Mouse (Mus musculus) Patski (cell line): ENCODE measurements around the gene Ddx28. TPM values are rescaled to one million over a fixed set of nuclear protein-coding genes. Genes with fewer than 3 reads are reported as not detected.

Experiments used
- ATAC-seq: fragments of 100-300 bp; one replicate; pipeline ENCODE4 v1.8.0; 2021
- CTCF ChIA-PET: fragments of 350-600 bp; sonication (Branson Sonifier 250); formaldehyde crosslinking; loops from one replicate; lab custom pipeline; 2022; ENCODE audit warnings: inconsistent platforms; lab: Charles Lee
- POLR2A ChIA-PET: fragments of 350-600 bp; sonication (Branson Sonifier 250); formaldehyde crosslinking; loops from one replicate; lab custom pipeline; 2022; ENCODE audit warnings: antibody characterized with exemption, inconsistent platforms; lab: Charles Lee
- DNase-seq: peaks from one replicate; pipeline ENCODE4 v3.0.0-alpha.2; 2011; ENCODE audit warnings: low read depth, low spot score
- H3K27me3 ChIP-seq: fragments of 371-371 bp; one replicate; pipeline ENCODE4 v1.5.1; 2021
- CTCF ChIP-seq: fragments of 100-300 bp; IDR thresholded peaks from one replicate; pipeline ENCODE4 v1.5.1; 2021
- in situ Hi-C: fragments of 300-500 bp; cut with MboI; formaldehyde crosslinking; loops from 3 replicates; pipeline ENCODE4 v1.11.1; 2018; ENCODE audit warnings: low pct_unique_long_range_greater_than_20kb, mixed read lengths
- polyA plus RNA-seq: library from polyadenylated mRNA; unstranded; gene quantifications from one replicate; pipeline ENCODE4 v1.2.3, GENCODE M21; 2021

Ddx28 gene
- polyA plus RNA-seq, 1 experiment from 2014 or later, result 12.7 TPM

DNA sequence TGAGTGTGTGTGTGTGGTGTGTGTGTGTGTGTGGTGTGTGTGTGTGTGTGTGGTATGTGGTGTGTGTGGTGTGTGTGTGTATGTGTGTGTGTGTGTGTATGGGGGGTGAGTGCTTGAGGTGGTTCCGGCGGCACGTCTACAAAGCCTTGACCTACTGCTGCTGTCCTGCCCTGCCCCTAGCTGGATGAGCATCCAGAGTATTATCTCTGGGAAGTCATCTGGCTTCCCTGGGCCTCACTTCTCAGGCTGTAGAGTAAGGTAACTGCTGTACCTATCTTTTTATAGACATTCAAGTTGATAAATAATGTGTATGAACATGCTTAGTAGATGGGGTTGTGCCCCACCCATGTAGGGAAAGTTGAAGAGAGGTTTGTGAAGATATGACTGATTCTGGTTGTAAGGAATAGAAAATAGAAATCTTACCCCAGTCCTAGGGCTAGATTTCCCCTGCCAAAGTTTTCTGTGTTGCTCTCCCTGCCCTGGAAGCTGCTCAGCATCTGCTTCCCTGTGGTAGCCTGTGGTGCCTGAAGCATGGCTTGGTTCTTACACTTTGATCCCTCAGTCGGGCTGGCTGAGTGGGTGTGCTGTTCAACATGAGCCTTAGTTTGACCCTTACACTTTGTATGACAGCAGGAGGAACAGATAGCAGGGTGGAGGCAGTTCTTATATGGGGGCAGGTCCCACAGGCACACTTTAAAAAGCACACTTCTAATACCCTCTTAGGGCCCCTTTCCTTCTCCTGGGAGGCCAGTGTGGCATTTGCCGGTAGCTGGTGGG is 36.4 kb upstream of the Ddx28 start:
- in situ Hi-C loops, result no loop called here
- no peak for TF ChIP-seq CTCF
- no peaks in the 10 kb centered on the region for H3K27me3 ChIP-seq
- no peak for ATAC-seq
- no peak for DNase-seq
- ChIA-PET CTCF (no interaction called here), POLR2A (no interaction called here)

DNA sequence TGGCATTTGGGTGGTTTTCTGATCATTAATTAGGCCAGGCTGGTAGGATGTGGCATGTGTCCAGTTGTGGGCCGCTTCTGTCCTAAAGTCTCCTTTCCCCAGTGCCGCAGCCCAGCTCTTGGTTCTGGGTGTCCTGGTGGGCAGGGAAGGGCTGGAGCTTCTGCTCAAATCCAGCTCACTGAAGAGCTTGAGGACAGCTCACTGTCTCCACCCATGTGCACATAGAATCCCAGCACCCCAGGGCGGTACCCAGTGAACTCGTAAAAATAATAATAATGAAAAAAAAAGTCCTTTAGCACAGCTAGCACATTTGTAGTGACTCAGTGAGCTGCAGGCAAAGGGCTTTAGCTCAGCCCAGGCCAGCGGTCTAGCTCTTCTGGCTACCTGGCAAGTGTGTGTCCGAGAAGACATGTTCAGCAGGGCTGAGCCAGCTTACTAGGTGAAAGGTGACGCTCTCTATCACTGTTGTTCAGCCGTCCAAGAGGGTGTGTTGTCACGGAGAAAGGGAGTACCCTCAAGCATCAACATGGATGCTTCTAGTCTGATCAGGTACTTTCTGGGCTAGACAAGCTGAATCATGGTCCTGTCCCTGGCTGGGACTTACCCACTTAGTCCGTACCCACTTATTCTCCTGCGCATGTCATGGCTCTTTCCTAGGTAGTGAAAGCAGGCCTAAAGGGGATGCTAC is 35.3 kb upstream of the Ddx28 start:
- DNase-seq, result no peak
- ATAC-seq, result no peak
- TF ChIP-seq CTCF, result no peak
- in situ Hi-C loops, result no loop called here
- POLR2A ChIA-PET, result interaction anchor here (1.4 kb wide), 1 partner anchor 12 kb away, joined by 5 read pairs; the partner anchor contains the start of gene Nfatc3
- CTCF ChIA-PET, result interaction anchor here (0.7 kb wide), 1 partner anchor 36 kb away, joined by 3 read pairs; no protein-coding TSS in a partner anchor
- H3K27me3 ChIP-seq, result no peaks in the 10 kb centered on the region

DNA sequence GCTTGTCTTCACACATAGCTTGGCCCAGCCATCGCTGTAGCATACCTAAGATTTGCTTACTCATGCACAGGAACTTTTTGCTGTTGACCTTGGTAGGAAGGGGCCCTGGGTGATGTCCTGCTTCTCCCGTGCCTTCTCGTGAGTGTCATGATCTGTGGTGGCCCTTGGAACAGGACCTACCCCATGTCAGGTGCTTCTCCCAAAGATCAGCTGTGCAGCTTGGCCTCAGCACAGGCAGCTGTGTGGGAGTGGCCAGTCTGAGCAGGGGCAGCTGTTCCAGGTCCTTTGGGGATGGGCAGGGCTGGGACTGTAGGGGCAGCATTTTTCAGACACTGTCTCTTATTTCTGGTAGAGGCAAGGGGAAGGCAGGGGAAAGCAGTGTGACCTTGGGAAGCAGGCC is 32.5 kb upstream of the Ddx28 start:
- ATAC-seq (no peak), DNase-seq (no peak)
- ChIA-PET POLR2A (interaction anchor here (1.2 kb wide), 1 partner anchor 13 kb away, joined by 4 read pairs; no protein-coding TSS in a partner anchor), CTCF (interaction anchor here (1.4 kb wide), 2 partner anchors 12 to 23 kb away, joined by 3 read pairs; no protein-coding TSS in a partner anchor)
- in situ Hi-C loops, result no loop called here
- TF ChIP-seq CTCF, result no peak
- H3K27me3 ChIP-seq, result no peaks in the 10 kb centered on the region

DNA sequence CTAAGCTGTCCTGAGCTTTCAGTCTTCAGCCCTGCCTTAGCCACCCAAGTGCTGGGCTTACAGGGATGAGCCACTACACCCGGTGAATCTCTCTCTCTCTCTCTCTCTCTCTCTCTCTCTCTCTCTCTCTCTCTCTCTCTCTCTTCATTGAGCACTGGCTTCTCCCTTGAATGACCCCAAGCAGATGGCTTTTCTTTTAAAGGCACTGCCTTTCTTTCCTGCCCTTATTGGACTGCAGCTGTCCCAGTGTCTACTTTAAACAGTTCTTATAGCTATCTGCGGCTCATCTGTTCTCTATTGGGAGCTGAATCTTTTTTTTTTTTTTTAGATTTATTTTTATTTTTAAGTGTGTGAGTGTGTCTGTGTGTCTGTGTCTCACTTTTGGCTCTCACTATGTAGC is 31.4 kb upstream of the Ddx28 start:
- in situ Hi-C loops, result no loop called here
- POLR2A ChIA-PET, result interaction anchor here (1.2 kb wide), 1 partner anchor 14 kb away, joined by 4 read pairs; no protein-coding TSS in a partner anchor
- no peak for ATAC-seq
- H3K27me3 ChIP-seq, result no peaks in the 10 kb centered on the region
- no peak for DNase-seq
- CTCF ChIA-PET, result interaction anchor here (0.7 to 1.4 kb wide), 3 partner anchors 9 to 22 kb away, joined by 3 read pairs; no protein-coding TSS in a partner anchor
- no peak for TF ChIP-seq CTCF

DNA sequence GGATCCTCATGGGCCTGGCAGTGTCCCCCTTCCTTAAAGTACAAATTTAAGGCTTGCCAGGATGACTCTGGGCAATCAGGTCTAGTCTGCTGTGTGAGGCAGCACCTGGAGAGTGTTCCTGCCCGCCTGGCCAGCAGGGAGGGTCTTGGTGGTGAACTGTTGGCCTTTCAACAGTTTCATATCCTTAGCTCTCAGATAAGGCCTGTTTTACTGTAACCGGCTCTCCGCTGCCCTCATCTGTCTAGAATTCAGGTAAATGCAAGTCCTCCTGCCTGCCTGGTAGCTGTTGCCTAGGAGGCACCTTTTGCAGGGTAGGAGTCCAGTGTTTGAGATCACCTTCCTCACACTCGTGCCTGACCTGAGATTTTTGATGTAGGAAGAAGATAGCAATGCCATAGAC is 28.5 kb upstream of the Ddx28 start:
- no peaks in the 10 kb centered on the region for H3K27me3 ChIP-seq
- ATAC-seq, result no peak
- ChIA-PET CTCF (no interaction called here), POLR2A (no interaction called here)
- TF ChIP-seq CTCF, result no peak
- DNase-seq, result no peak
- in situ Hi-C loops, result no loop called here

DNA sequence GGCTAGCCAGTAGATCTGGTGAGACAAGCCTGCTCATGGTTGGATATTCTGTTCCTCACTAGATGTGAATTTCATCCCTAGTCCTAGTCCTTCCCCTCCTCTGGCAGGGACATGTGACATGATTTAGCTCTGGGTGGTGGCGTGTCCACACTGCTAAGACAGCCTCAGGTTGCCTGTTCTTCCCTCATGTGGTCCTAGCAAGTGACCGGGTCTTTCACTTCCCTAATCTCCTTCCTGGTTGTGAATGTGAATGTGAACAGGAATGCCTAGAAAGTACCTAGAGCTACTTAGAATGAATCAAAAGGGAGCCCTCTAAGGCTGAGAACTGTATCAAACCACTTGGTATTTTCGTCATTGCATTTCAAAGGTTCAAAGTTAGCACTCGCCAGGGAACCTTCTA is 27.9 kb upstream of the Ddx28 start:
- in situ Hi-C loops, result no loop called here
- TF ChIP-seq CTCF, result no peak
- no peak for DNase-seq
- H3K27me3 ChIP-seq, result no peaks in the 10 kb centered on the region
- no peak for ATAC-seq
- ChIA-PET POLR2A (no interaction called here), CTCF (no interaction called here)

DNA sequence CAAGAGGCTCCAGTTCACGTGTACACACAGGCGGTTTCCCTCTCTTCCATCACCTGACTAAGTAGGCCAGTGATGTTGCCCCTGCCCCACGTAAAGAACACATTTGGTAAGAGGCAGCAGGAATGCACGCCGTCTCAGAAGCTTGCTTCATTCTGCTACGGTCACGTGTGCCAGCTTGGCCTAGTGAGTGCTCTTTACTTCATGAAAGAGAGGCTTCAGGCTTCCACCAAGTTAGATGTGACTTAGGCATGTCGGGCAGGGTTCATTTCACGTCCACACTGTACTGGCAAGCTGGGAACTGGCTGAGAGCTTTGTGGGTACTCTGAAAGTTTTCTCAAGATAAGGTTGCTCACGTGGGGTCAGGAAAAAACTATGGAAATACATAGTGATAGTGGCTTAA is 27.0 kb upstream of the Ddx28 start:
- no peak for DNase-seq
- no peak for ATAC-seq
- no peak for TF ChIP-seq CTCF
- no peaks in the 10 kb centered on the region for H3K27me3 ChIP-seq
- in situ Hi-C loops, result no loop called here
- ChIA-PET CTCF (interaction anchor here (0.8 kb wide), 1 partner anchor 28 kb away, joined by 3 read pairs; no protein-coding TSS in a partner anchor), POLR2A (no interaction called here)

DNA sequence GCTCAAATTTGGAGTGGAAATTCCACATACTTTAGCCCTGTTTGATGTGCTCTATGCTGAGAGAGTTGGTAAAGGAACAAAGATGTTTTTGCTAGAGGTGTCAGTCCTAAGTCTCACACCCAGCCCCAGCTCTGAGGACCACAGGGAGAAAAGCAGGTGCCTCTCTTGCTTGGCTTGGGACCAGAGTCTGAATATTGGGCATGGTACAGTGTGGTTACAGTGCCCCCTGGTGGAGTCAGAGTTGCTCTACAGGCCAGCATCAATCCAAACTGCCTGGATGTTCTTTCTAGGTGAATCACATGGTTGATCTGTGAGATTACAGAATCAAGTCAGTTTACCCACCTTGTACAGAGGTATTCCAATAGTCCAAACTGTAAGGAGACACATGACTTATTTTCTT is 10.8 kb upstream of the Ddx28 start:
- H3K27me3 ChIP-seq, result no peaks in the 10 kb centered on the region
- in situ Hi-C loops, result no loop called here
- no peak for ATAC-seq
- TF ChIP-seq CTCF, result peak; percentile 96
- DNase-seq, result no peak
- ChIA-PET CTCF (interaction anchor here (0.6 to 1.7 kb wide), 12 partner anchors 12 to 252 kb away, joined by 3 to 6 read pairs (median 4); partner anchors contain the start of genes Dus2 and Nutf2), POLR2A (no interaction called here)

DNA sequence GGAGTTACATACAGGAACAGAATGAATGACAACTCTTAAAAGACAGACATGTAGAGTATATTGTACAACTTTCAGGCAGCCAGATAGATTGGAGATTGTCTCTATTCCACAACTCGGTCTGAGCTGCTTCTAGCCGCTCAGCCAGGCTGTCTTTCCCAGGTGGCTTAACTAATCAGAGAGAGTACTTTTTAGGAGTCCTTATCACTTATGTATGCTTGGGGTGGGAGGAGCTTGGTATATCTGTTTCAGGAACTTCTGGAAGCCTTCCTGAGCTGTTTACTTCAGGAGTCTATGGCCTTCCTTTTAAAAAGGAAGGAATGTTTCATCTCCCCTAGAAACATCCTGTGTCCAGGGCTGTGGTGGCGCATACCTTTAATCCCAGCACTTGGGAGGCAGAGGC is 6.4 kb upstream of the Ddx28 start:
- DNase-seq (no peak), ATAC-seq (no peak)
- ChIA-PET CTCF (no interaction called here), POLR2A (no interaction called here)
- no peak for TF ChIP-seq CTCF
- H3K27me3 ChIP-seq, result no peaks in the 10 kb centered on the region
- in situ Hi-C loops, result no loop called here

DNA sequence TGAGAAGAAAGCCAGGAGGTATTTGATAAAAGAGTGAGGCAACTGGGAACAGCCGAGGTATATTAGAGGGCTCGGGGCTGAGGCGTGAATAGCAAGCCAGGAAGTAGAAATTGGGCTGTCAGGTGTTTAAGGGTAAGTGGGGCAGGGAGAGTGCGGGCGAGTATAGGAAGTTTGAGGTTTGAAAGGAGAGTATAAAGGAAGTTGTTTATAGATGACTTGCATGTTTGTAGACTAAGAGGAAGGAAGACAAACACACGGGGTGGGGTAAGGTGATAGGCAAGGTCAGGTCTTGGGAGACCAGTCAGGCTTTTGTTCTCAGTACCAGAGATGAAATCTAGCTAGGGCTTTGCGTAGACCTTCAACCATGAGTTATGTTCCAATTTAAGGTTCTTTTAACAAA is 5.4 kb upstream of the Ddx28 start:
- POLR2A ChIA-PET, result no interaction called here
- TF ChIP-seq CTCF, result no peak
- CTCF ChIA-PET, result no interaction called here
- no peak for ATAC-seq
- in situ Hi-C loops, result no loop called here
- DNase-seq, result no peak
- no peaks in the 10 kb centered on the region for H3K27me3 ChIP-seq

DNA sequence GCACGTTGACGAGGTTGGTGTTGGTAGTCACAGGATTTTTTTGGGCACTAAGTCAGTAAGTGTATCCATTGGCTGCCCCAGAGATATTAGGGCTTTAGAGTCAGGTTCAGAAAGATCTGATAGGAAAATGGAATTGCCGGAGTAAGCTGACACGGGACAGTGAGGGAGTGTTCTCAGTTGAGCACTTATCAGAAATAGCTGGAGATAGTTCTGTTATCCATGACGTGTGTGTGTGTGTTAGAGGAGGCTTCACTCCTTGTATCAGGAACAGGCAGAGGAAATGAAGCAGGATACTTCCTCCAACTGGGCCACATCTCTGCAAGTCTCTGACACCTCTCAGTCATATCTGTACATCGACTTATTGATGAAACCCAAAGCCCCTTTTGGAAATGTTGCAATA is 4.6 kb upstream of the Ddx28 start:
- ATAC-seq (no peak), DNase-seq (no peak)
- POLR2A ChIA-PET, result no interaction called here
- no peaks in the 10 kb centered on the region for H3K27me3 ChIP-seq
- no peak for TF ChIP-seq CTCF
- in situ Hi-C loops, result no loop called here
- CTCF ChIA-PET, result no interaction called here
